Mouse (Mus musculus) hindbrain, embryonic 10.5 days (tissue): Measurements from ENCODE around the gene Rab30. TPM values are rescaled to one million over a fixed set of nuclear protein-coding genes. Genes with fewer than 3 reads are reported as not detected.

ENCODE experiments used
- DNase-seq: peaks from one replicate; pipeline ENCODE4 v3.0.0-alpha.2; 2017; ENCODE audit warnings: low spot score
- H3K27ac ChIP-seq: fragments of 300-500 bp; sonication (generic); 2 replicates; pipeline ENCODE4 v1.5.1; 2016; ENCODE audit warnings: mild to moderate bottlenecking, moderate library complexity
- H3K27me3 ChIP-seq: fragments of 300-500 bp; sonication (generic); 2 replicates; pipeline ENCODE4 v1.6.1; 2016; ENCODE audit warnings: mild to moderate bottlenecking; ENCODE audit not compliant: poor library complexity, insufficient read depth, severe bottlenecking
- H3K36me3 ChIP-seq: fragments of 300-500 bp; sonication (generic); 2 replicates; pipeline ENCODE4 v1.6.1; 2016; ENCODE audit warnings: mild to moderate bottlenecking, moderate library complexity
- H3K4me1 ChIP-seq: fragments of 300-500 bp; sonication (generic); replicated peaks from 2 replicates; pipeline ENCODE4 v1.6.1; 2016; ENCODE audit warnings: mild to moderate bottlenecking
- H3K4me3 ChIP-seq: fragments of 300-500 bp; sonication (generic); 2 replicates; pipeline ENCODE4 v1.5.1; 2016; ENCODE audit warnings: mild to moderate bottlenecking, moderate library complexity
- H3K9me3 ChIP-seq: fragments of 300-500 bp; sonication (generic); 2 replicates; pipeline ENCODE4 v1.6.1; 2016; ENCODE audit warnings: mild to moderate bottlenecking, moderate library complexity
- WGBS: fragments of 180-500 bp; shearing (Covaris S2); methylation state at CpG from one replicate; pipeline ENCODE4 v1.1.7; 2016; 5-methylcytosine and 5-hydroxymethylcytosine counted together
- polyA plus RNA-seq: library from polyadenylated mRNA; unstranded; fragments of >200 nt; fragmentation: Nextera tagmentation; extraction: Ambion mirVana; gene quantifications from 2 replicates; pipeline ENCODE4 v1.2.1, GENCODE M21; 2016

Gene Rab30
- polyA plus RNA-seq, 1 experiment from 2014 or later: 14.7 TPM

DNA sequence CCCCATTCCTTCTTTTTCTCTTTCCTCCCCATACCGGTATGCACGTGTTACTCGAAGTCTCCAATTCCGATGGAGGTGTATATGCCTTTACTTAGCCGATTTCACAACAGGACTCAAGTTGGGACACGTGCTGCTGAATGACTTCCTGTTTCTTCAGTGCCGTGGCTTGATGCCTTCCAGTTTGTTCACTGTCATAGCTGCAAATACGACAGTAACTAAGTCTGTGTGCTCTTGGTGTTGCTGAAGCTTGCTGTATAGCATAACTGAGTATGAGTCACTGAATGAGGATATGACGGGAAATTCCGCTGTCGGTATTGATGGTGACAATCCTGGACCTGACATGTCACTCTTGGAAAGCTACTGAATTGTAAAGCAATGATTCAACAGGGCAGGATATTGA is 95.8 kb downstream of the Rab30 start:
- H3K4me3 ChIP-seq: no peak overlapping the region
- no peak overlapping the region for H3K27ac ChIP-seq
- H3K4me1 ChIP-seq: no peaks in the 10 kb centered on the region
- DNase-seq: no peak
- no peaks in the 10 kb centered on the region for H3K9me3 ChIP-seq
- 92% methylated on average over 11 of the region's 11 CpGs for WGBS
- no peaks in the 10 kb centered on the region for H3K27me3 ChIP-seq
- H3K36me3 ChIP-seq: peaks cover 10% of the 10 kb centered on the region; the same call in 1 of the 2 replicates

DNA sequence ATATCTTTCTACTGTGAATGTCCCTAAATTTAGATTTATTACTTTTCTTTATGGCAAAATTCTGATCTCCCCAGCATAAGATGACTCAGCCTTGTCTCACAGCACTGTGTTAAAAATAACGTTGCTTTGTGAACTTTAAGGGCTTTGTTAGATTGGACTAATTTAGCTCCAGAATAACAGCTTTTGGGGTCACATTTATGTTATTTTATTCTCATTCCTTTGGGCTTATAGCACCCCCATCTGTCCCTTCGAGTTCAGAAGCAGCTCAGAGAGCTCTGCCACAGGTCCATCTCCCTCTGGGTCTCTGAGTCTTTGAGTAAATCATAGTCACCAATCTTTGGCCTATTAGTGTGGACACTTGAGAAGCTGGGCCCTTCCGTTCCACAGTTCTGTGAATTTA is 96.5 kb downstream of the Rab30 start:
- Histone ChIP-seq H3K9me3 (no peaks in the 10 kb centered on the region), H3K27ac (no peak overlapping the region), H3K36me3 (peaks cover 10% of the 10 kb centered on the region; the same call in 1 of the 2 replicates), H3K27me3 (no peaks in the 10 kb centered on the region), H3K4me1 (no peaks in the 10 kb centered on the region), H3K4me3 (no peak overlapping the region)
- WGBS: 82% methylated on average over 3 of the region's 3 CpGs
- DNase-seq: no peak

DNA sequence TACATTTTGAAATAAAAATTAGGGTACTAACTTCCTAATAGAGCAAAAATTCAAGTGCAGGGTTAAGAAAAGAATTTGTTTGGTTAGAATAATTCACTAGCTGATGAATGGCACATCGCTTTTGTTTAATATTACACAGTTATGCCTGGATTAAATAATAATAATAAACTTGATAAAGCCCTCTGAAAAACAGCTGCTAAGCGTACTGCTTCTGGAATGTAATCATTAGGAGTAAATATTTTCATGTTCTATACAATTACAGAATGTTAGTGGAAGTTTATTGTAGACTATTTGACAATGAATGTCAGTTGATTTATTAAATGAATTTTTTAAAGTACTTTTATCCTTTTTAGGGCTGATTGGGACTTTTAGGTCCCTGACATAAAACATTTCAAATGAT is 100.9 kb downstream of the Rab30 start:
- Histone ChIP-seq H3K36me3 (no peaks in the 10 kb centered on the region), H3K4me1 (no peaks in the 10 kb centered on the region), H3K9me3 (no peaks in the 10 kb centered on the region), H3K27ac (no peak overlapping the region), H3K27me3 (no peaks in the 10 kb centered on the region), H3K4me3 (no peak overlapping the region)
- DNase-seq: no peak
- 82% methylated on average over 2 of the region's 2 CpGs for WGBS

DNA sequence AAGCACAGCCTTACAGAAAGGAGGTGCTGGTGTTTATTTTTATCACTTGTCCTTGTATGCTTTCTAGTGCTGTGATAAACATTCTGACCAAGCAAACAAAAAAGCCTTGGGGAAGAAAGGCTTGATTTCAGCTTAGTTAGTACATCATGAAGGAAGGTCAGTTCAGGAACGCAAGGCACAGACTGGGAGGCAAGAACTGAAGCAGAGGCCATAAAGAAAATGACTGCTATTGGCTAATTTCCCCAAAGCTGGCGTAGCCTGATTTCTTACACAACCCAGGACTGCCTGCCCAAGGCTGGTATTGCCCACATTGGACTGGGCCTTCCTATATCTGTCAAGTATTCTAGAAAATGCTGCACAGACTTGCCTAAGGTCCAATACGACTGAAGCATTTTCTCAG is 106.8 kb downstream of the Rab30 start:
- Histone ChIP-seq H3K27ac (no peak overlapping the region), H3K4me1 (no peaks in the 10 kb centered on the region), H3K4me3 (no peak overlapping the region), H3K27me3 (no peaks in the 10 kb centered on the region), H3K36me3 (no peaks in the 10 kb centered on the region), H3K9me3 (no peaks in the 10 kb centered on the region)
- WGBS: 93% methylated on average over 3 of the region's 3 CpGs
- DNase-seq: no peak

DNA sequence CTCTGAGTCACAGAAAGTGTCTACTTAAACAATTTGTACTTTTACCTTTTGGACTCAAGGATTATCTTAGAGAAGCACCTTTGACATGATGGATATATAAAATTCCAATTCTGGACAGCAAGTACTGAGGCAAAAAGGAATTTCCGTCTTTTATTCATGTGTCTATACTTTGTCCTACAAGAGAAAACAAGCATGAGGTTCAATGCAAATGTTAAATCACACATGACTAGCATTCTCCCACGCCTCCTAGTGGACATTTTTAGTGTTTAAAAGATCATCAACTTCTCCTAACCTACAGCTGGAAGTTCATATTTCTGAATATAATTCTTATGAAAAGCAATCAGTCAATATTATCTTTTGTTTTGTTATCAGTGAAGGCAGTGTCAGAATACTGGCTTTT is 125.1 kb downstream of the Rab30 start:
- H3K4me1 ChIP-seq: no peaks in the 10 kb centered on the region
- H3K36me3 ChIP-seq: peaks cover 36% of the 10 kb centered on the region
- DNase-seq: no peak
- H3K27me3 ChIP-seq: no peaks in the 10 kb centered on the region
- H3K27ac ChIP-seq: no peak overlapping the region
- no peaks in the 10 kb centered on the region for H3K9me3 ChIP-seq
- WGBS: 39% methylated on average over 2 of the region's 2 CpGs
- no peak overlapping the region for H3K4me3 ChIP-seq

DNA sequence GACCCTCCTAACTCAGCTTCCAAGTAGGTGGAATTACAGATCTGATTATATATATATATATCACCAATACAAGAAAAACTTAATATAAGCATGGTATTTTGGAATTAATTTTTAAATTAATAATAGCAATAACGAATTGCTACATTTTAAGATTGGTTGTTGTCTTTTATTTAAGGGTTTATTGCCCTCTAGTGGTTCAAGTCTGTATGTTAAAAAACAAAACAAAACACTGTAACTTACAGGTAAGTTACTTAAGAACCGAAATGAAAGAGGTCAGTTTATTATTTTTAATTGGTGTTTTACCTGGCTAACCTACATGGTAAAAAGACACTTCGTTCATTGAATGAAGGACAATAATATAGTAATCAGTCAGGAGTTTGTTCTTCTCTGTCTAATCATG is 128.8 kb downstream of the Rab30 start:
- WGBS: 84% methylated on average over 3 of the region's 3 CpGs
- no peak for DNase-seq
- no peak overlapping the region for H3K27ac ChIP-seq
- no peaks in the 10 kb centered on the region for H3K27me3 ChIP-seq
- H3K36me3 ChIP-seq: peaks cover 24% of the 10 kb centered on the region
- no peaks in the 10 kb centered on the region for H3K9me3 ChIP-seq
- peaks cover 7% of the 10 kb centered on the region for H3K4me1 ChIP-seq
- no peak overlapping the region for H3K4me3 ChIP-seq

DNA sequence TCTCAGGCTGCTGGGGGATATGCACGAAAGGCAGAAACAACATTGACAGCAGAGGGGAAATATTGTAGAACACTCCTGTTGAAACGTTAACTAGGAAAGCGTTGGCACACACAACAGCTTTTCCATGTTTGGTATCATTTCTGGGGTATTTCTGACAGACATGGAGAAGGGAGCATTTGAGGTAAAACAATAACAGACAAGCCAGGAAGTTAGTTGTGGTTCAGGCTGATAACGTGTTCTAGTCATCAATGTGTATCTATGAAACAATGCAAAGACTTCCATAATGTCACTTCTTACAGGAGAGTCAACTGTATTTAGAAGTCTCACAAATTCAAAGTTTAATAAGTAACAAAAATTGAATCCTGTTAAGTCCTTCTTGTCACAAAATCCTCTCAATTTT is 130.2 kb downstream of the Rab30 start:
- H3K27me3 ChIP-seq: no peaks in the 10 kb centered on the region
- H3K4me1 ChIP-seq: peaks cover 19% of the 10 kb centered on the region
- 90% methylated on average over 4 of the region's 4 CpGs for WGBS
- no peak overlapping the region for H3K27ac ChIP-seq
- DNase-seq: no peak
- no peaks in the 10 kb centered on the region for H3K9me3 ChIP-seq
- no peak overlapping the region for H3K4me3 ChIP-seq
- H3K36me3 ChIP-seq: peaks cover 16% of the 10 kb centered on the region

DNA sequence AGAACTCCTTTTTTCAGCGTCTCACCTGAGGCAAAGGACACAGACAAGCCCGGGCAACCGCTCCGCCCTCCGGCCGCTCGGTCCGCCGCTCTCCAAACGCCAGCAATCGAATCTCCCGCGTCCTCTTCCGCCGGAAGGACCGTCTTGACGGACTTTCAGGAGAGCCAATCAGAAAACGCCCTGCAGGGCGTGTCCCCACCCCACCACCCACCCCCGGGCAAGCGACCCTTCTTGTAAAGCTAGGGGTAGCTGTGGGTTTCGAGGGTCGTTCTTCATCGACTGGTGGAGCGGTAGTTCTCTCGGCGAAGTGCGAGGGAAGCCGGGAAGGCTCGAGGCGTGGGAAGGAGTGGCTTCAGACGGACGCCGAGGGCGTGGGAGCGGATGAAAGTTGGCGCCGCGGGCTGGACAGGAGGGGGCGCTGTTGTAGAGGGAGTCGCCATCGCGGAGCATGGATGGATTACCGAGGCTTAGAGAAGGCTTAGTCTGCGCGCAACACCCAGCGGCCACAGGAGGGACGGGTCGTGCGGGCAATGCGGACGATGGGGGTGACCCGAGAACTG is 132.8 kb downstream of the Rab30 start, which contains the start of the genes Ddias and Prcp:
Gene Ddias (minus strand): TSS at position 132 of the 560 bp plus-strand sequence.
Gene Prcp (plus strand): TSS at position 355 of the 560 bp plus-strand sequence.
- under 1% methylated on average over 53 of the region's 53 CpGs for WGBS

DNA sequence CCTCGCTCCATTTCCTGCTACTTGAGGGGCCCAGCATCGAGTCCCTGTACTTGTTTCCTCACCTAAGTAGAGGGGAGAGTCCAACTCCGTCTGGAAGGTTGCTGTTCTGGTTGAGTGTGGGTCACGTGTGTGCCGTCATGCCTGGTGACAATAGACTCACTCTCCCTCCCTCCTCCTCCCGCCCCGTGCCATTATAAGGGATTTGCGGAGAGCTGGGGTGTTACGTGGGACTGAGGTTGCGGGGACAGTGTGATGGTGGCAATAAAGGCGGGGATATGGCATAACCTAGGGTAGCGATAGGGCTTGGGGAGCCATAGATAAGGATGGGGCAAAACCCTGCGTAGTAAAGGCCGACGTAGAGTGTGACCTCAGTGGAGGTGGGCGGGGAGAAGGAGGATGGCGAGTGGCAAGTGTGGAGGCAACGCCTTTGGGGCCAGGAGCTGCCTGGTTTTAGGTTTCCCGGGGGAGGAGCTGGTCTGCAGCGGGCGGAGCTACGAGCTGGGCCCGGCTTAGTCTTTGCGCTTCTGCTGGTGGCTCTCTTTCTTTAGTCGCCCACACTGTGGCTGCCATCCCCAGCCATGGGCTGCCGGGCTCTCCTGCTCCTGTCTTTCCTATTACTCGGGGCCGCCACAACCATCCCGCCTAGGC is 133.5 kb downstream of the Rab30 start:
- DNase-seq: peak; percentile 91
- H3K27me3 ChIP-seq: no peaks in the 10 kb centered on the region
- 0% methylated on average over 29 of the region's 29 CpGs for WGBS
- H3K27ac ChIP-seq: peak overlapping the region; percentile 98
- peaks cover 25% of the 10 kb centered on the region for H3K4me1 ChIP-seq
- H3K9me3 ChIP-seq: no peaks in the 10 kb centered on the region
- peak overlapping the region; percentile 65 for H3K4me3 ChIP-seq
- no peaks in the 10 kb centered on the region for H3K36me3 ChIP-seq

More for the DNA sequence above, 132.8 kb downstream of the Rab30 start, which contains the start of the genes Ddias and Prcp:
- peak; percentile 96 for DNase-seq
- Histone ChIP-seq H3K4me1 (peaks cover 25% of the 10 kb centered on the region), H3K36me3 (peaks cover 5% of the 10 kb centered on the region; the same call in 1 of the 2 replicates), H3K27ac (peak within 1 kb of the TSS; percentile 98), H3K27me3 (no peaks in the 10 kb centered on the region), H3K4me3 (peak within 1 kb of the TSS; percentile 65), H3K9me3 (no peaks in the 10 kb centered on the region)

DNA sequence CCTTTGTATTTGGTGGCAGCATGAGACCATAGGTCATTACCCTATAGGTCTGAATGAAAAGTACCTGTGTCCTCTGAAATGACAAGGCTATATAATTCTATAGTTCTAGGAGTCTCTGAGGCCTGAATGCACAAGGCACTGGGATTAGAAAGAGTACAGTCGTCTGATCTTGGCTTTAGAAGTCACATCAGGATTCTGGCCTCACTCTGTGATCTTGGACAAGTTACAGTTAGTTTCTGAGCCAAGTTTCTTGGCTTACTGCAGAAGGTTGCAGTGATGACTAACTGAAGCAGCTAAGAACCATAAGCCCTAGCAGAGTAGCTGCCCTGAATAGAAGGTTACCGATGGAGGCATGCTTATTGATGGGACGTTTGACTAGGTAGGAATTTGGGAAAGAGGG is 134.7 kb downstream of the Rab30 start:
- Histone ChIP-seq H3K36me3 (no peaks in the 10 kb centered on the region), H3K4me1 (peaks cover 25% of the 10 kb centered on the region), H3K4me3 (peak overlapping the region; percentile 65), H3K9me3 (no peaks in the 10 kb centered on the region), H3K27ac (0 out of 2 replicates have a peak overlapping the region, but pooled peaks have one; percentile 98), H3K27me3 (no peaks in the 10 kb centered on the region)
- no peak for DNase-seq
- WGBS: 62% methylated on average over 3 of the region's 3 CpGs

DNA sequence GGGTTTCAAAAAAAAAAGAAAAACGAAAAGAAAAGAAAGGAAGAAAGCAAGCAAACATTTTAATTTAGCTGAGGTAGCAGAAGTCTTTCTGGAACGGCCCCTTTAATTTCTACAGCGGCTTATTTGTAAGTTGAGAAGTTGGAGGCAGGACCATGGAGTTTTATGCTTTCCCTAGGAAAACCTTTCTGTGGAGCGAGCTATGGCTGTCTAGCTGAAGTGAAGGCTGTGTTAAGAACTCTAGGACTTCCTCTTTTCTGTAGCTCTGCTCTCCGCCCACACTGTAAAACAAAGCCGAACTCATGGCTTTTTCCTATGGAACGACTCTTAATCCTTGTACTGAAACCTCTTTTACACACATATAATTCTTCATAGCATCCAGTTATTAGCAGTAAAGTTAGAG is 135.1 kb downstream of the Rab30 start:
- Histone ChIP-seq H3K9me3 (no peaks in the 10 kb centered on the region), H3K4me1 (peaks cover 25% of the 10 kb centered on the region), H3K4me3 (peak overlapping the region; percentile 27), H3K27me3 (no peaks in the 10 kb centered on the region), H3K27ac (peak overlapping the region; percentile 67; the same call in 1 of the 2 replicates), H3K36me3 (no peaks in the 10 kb centered on the region)
- WGBS: 56% methylated on average over 7 of the region's 7 CpGs
- no peak for DNase-seq

DNA sequence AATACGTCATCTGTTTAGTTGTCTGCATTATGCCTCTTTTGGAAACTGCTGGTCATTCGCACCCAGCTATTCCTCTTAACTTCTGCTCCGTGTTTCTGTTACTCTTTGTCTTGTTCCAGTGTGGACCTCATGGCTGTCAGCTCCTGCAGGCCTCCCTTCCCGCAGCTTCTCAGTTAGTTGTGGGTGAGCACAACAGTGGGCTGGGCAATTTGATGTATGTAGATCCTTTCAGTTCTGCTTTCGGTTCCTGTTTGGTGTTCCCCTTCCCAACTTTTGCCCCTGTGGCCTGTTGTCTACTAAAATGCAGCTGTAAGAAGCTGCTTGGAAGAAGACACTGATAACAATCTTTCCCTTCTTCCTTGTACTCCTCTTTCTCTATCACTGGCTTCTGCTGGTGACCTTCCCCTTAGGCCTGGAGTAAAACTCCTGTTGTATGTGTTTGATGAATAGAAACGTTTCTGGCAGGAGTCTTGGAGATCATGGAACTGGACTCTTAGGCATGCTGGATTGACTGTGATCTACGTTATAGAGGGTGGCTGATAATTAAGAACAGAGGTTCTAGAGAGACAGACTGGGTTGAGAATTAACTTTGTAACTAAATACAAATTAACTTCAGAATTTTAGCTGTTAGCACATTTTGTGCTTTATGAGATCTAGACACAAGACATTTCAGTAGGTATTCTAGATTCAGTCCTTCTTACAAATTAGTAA is 137.3 kb downstream of the Rab30 start:
- Histone ChIP-seq H3K9me3 (no peaks in the 10 kb centered on the region), H3K4me3 (no peak overlapping the region), H3K4me1 (peaks cover 18% of the 10 kb centered on the region), H3K36me3 (no peaks in the 10 kb centered on the region), H3K27ac (no peak overlapping the region), H3K27me3 (no peaks in the 10 kb centered on the region)
- no peak for DNase-seq
- 84% methylated on average over 7 of the region's 7 CpGs for WGBS
